Comparison of ENCODE assay signal across 16 mouse cellular contexts in the genomic region with DNA sequence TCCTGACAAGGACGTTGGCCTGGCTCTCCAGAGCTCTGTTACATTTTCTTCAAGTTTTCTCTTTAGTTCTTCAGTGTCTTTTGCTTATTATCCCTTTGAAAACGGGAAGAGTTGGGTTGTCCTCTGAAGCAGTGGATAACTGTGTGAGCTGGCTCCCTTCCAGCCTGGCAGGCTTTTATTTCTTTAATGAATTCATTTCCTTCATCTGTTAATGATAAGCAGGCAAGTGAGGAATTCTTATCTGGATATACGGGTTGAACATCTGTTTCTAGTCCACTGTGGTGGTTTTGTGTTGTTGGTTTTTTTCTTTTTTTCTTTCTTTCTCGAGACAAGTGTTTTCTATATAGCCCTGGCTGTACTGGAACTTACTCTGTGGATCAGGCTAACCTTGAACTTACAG. TPM values are rescaled to one million over a fixed set of nuclear protein-coding genes. Genes with fewer than 3 reads are reported as not detected.
DNase-seq lines count a peak whose midpoint lies in the region; ATAC-seq and TF ChIP-seq lines count a peak whose summit lies in the region.
"Had no signal": no experiment of that assay in that cellular context is flagged by ENCODE, and none has a peak within 500 bp of the region (broad histone marks: within the 10 kb centered on the region; RNA-seq: fewer than 3 reads in every experiment).

No protein-coding gene starts in this region.

- ATAC-seq in heart, embryonic 11.5 days (replicated peaks; ENCODE audit: insufficient number of reproducible peaks, low FRiP score, low TSS enrichment): no peak
- no peak for ATAC-seq in limb, embryonic 14.5 days (ENCODE audit: low FRiP score, low read depth)
- ATAC-seq in embryonic facial prominence, embryonic 15.5 days (ENCODE audit: insufficient number of reproducible peaks, low FRiP score, low TSS enrichment, low read depth): no peak
- ATAC-seq: forebrain, postnatal 0 days; hindbrain, embryonic 16.5 days had no signal

- H3K27ac ChIP-seq in heart, adult 2 months: peak overlapping the region; percentile 18; the same call in 1 of the 2 replicates
- no peak overlapping the region for H3K27ac ChIP-seq in heart, embryonic 11.5 days (ENCODE audit: low read depth, low read length)
- H3K27ac ChIP-seq in limb, embryonic 14.5 days (replicated peaks; ENCODE audit: low read depth, low read length): no peak overlapping the region
- H3K27ac ChIP-seq in limb, embryonic 10.5 days: no peak overlapping the region
- 0 out of 2 replicates have a peak overlapping the region, but pooled peaks have one; percentile 5 for H3K27ac ChIP-seq in embryonic facial prominence, embryonic 15.5 days (replicated peaks)

- peaks cover 11% of the 10 kb centered on the region for H3K4me1 ChIP-seq in heart, adult 2 months (ENCODE audit: control insufficient read depth, insufficient read depth, low read length)
- no peaks in the 10 kb centered on the region for H3K4me1 ChIP-seq in heart, embryonic 11.5 days (ENCODE audit: control insufficient read depth, insufficient read depth, low read length)
- H3K4me1 ChIP-seq in limb, embryonic 14.5 days (ENCODE audit: control insufficient read depth, insufficient read depth, low read length): peaks cover 16% of the 10 kb centered on the region
- H3K4me1 ChIP-seq in limb, embryonic 10.5 days: peaks cover 25% of the 10 kb centered on the region
- H3K4me1 ChIP-seq in embryonic facial prominence, embryonic 15.5 days: peaks cover 9% of the 10 kb centered on the region; the same call in 1 of the 2 replicates

- intact Hi-C loops in heart, adult 2 months (cut with DNase I): no loop called here

- no peak overlapping the region for H3K4me2 ChIP-seq in heart, embryonic 11.5 days
- no peak overlapping the region for H3K4me2 ChIP-seq in limb, embryonic 14.5 days (replicated peaks; ENCODE audit: low read depth, low read length, severe bottlenecking)
- H3K4me2 ChIP-seq in embryonic facial prominence, embryonic 15.5 days (replicated peaks): no peak overlapping the region
- H3K4me2 ChIP-seq: limb, embryonic 12.5 days had no signal

- no peak for TF ChIP-seq EP300 in heart, adult 2 months (IDR thresholded peaks at IDR 0.05; ENCODE audit: insufficient read depth, low read depth, low read length)

- no peak for TF ChIP-seq POLR2A in heart, adult 2 months (IDR thresholded peaks at IDR 0.05; ENCODE audit: insufficient read depth, low read depth, low read length)
- no peak for TF ChIP-seq POLR2A in limb, embryonic 14.5 days (IDR thresholded peaks at IDR 0.05; ENCODE audit: borderline replicate concordance, extremely low read depth, insufficient read depth, insufficient read length)

- no peak overlapping the region for H3K4me3 ChIP-seq in heart, adult 2 months
- no peak overlapping the region for H3K4me3 ChIP-seq in heart, embryonic 11.5 days (ENCODE audit: low read depth, low read length)
- H3K4me3 ChIP-seq in limb, embryonic 14.5 days (replicated peaks; ENCODE audit: low read length): no peak overlapping the region
- H3K4me3 ChIP-seq in limb, embryonic 10.5 days: no peak overlapping the region
- H3K4me3 ChIP-seq in embryonic facial prominence, embryonic 15.5 days (replicated peaks): no peak overlapping the region
- H3K4me3 ChIP-seq: limb, embryonic 12.5 days; myocyte had no signal

- WGBS in heart, adult 2 months: 23% methylated on average over 4 of the region's 4 CpGs
- 25% methylated on average over 4 of the region's 4 CpGs for WGBS in heart, embryonic 11.5 days (ENCODE audit: insufficient replicate concordance)
- 18% methylated on average over 4 of the region's 4 CpGs for WGBS in limb, embryonic 14.5 days
- 31% methylated on average over 4 of the region's 4 CpGs for WGBS in limb, embryonic 10.5 days
- 12% methylated on average over 4 of the region's 4 CpGs for WGBS in embryonic facial prominence, embryonic 15.5 days

- DNase-seq in heart, adult 2 months: no peak
- DNase-seq in limb, embryonic 14.5 days (ENCODE audit: low spot score): peak; percentile 66
- DNase-seq in limb, embryonic 10.5 days (ENCODE audit: low spot score): no peak
- peak; percentile 83 for DNase-seq in MEL-GATA-1-ER (ENCODE audit: extremely low read depth, low read depth)
- DNase-seq in layer of hippocampus, postnatal 14 days (ENCODE audit: low spot score in 2 of 2): no peak
- DNase-seq: B cell, adult 2 months; cerebellum, adult 11-12 months; forebrain, postnatal 0 days; gastrocnemius, postnatal 14 days; kidney, adult 11 months; lung, adult 18-20 months had no signal

- no peaks in the 10 kb centered on the region for H3K27me3 ChIP-seq in heart, adult 2 months (ENCODE audit: control insufficient read depth, insufficient read depth, low read length)
- peaks cover 9% of the 10 kb centered on the region for H3K27me3 ChIP-seq in heart, embryonic 11.5 days (ENCODE audit: control insufficient read depth, insufficient read depth, low read length)
- H3K27me3 ChIP-seq in limb, embryonic 14.5 days (ENCODE audit: control insufficient read depth, insufficient read depth, low read length): no peaks in the 10 kb centered on the region
- no peaks in the 10 kb centered on the region for H3K27me3 ChIP-seq in limb, embryonic 10.5 days (ENCODE audit: low read depth, poor library complexity, severe bottlenecking)
- H3K27me3 ChIP-seq in embryonic facial prominence, embryonic 15.5 days: no peaks in the 10 kb centered on the region
- H3K27me3 ChIP-seq: limb, embryonic 12.5 days had no signal

- no peak overlapping the region for H3K9ac ChIP-seq in heart, adult 2 months (ENCODE audit: low read depth, low read length)
- no peak overlapping the region for H3K9ac ChIP-seq in heart, embryonic 11.5 days (ENCODE audit: low read depth, low read length)
- H3K9ac ChIP-seq in limb, embryonic 14.5 days (ENCODE audit: low read depth, low read length, severe bottlenecking): no peak overlapping the region
- no peak overlapping the region for H3K9ac ChIP-seq in embryonic facial prominence, embryonic 15.5 days
- H3K9ac ChIP-seq: forebrain, postnatal 0 days; limb, embryonic 12.5 days had no signal

- peaks cover 7% of the 10 kb centered on the region for H3K36me3 ChIP-seq in heart, adult 2 months (ENCODE audit: control insufficient read depth, insufficient read depth, low read length)
- no peaks in the 10 kb centered on the region for H3K36me3 ChIP-seq in heart, embryonic 11.5 days (ENCODE audit: control insufficient read depth, insufficient read depth, low read length)
- H3K36me3 ChIP-seq in limb, embryonic 14.5 days (ENCODE audit: control insufficient read depth, insufficient read depth, low read length): no peaks in the 10 kb centered on the region
- H3K36me3 ChIP-seq in limb, embryonic 10.5 days: no peaks in the 10 kb centered on the region
- no peaks in the 10 kb centered on the region for H3K36me3 ChIP-seq in embryonic facial prominence, embryonic 15.5 days
- H3K36me3 ChIP-seq: limb, embryonic 12.5 days had no signal

- H3K79me2 ChIP-seq in heart, adult 2 months (replicated peaks; ENCODE audit: control insufficient read depth, insufficient read depth, low read length): peaks cover 6% of the 10 kb centered on the region; the same call in 1 of the 2 replicates

- no peaks in the 10 kb centered on the region for H3K9me3 ChIP-seq in heart, embryonic 11.5 days (replicated peaks; ENCODE audit: control insufficient read depth, low read length)
- no peaks in the 10 kb centered on the region for H3K9me3 ChIP-seq in limb, embryonic 14.5 days (ENCODE audit: control insufficient read depth, low read length)
- no peaks in the 10 kb centered on the region for H3K9me3 ChIP-seq in limb, embryonic 10.5 days (replicated peaks)
- no peaks in the 10 kb centered on the region for H3K9me3 ChIP-seq in embryonic facial prominence, embryonic 15.5 days (replicated peaks)
- H3K9me3 ChIP-seq: limb, embryonic 12.5 days had no signal

- no peak for TF ChIP-seq CTCF in heart, adult 2 months (IDR thresholded peaks at IDR 0.05)

RNA-seq across cellular contexts. Expression of gene Limch1, which starts 22.4 kb away (rescaled TPM):
- total RNA-seq in heart, adult 2 months (2021): 100 to 1,000 TPM; 230 to 277 TPM
- 60.2 and 120 TPM in 2 replicates for polyA plus RNA-seq in heart, adult 2 months (2012; rRNA removed)
- 28.2 and 32.8 TPM in 2 replicates for polyA plus RNA-seq in heart, embryonic 11.5 days (2014; fragmentation: Nextera tagmentation; extraction: Ambion mirVana)
- polyA plus RNA-seq in limb, embryonic 14.5 days (2012; rRNA removed): 40.0 and 44.4 TPM in 2 replicates
- 85.3 and 98.4 TPM in 2 replicates for polyA plus RNA-seq in limb, embryonic 14.5 days (2014; fragmentation: Nextera tagmentation; extraction: Ambion mirVana)
- 21.8 and 28.9 TPM in 2 replicates for polyA plus RNA-seq in limb, embryonic 10.5 days (2016; fragmentation: Nextera tagmentation; extraction: Ambion mirVana)
- polyA plus RNA-seq in embryonic facial prominence, embryonic 15.5 days (2015; fragmentation: Nextera tagmentation; extraction: Ambion mirVana): 85.9 and 98.1 TPM in 2 replicates
- total RNA-seq in layer of hippocampus, postnatal 14 days (2021): 100 to 1,000 TPM; 111 to 115 TPM

Comparison
In these comparisons a context has a peak if more than half of its experiments do, and no peak if none do; other contexts are left out.
1. DNase-seq: peak in limb, embryonic 14.5 days (single experiment) and MEL-GATA-1-ER (single experiment); none in heart, adult 2 months (0 of 2), limb, embryonic 10.5 days (single experiment) and layer of hippocampus, postnatal 14 days (0 of 2).
2. H3K27ac ChIP-seq: peak in heart, adult 2 months (single experiment) and embryonic facial prominence, embryonic 15.5 days (single experiment); none in heart, embryonic 11.5 days (single experiment), limb, embryonic 14.5 days (single experiment) and limb, embryonic 10.5 days (single experiment).